ENCODE assay signal across 11 mouse cellular contexts in the genomic region with DNA sequence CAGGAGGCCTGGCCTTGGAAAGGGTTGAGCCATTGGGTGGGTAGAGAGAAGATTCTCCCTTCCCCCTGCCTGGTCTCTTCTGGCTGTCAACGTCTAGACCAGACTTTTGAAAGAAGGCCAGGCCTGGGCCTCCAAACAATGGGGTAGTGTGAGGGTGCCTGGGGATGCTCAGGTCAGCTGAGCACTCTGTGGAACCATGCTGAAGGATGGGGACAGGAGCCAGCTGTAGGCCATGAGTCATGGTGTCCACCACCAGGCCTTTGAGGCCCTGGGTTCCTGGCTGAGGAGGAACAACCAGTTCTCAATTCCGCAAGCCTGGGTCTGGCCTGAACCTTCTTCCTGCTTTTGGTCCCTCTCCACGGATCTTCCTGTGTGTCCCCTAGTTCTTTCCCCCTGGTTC. TPM values are rescaled to one million over a fixed set of nuclear protein-coding genes. Genes with fewer than 3 reads are reported as not detected.
DNase-seq lines count a peak whose midpoint lies in the region; ATAC-seq and TF ChIP-seq lines count a peak whose summit lies in the region.
"Had no signal": no experiment of that assay in that cellular context is flagged by ENCODE, and none has a peak within 500 bp of the region (broad histone marks: within the 10 kb centered on the region; RNA-seq: fewer than 3 reads in every experiment).

No protein-coding gene starts in this region.

- no peak for TF ChIP-seq CTCF in hindbrain, postnatal 0 days (IDR thresholded peaks at IDR 0.05; ENCODE audit: low read depth)

- no peaks in the 10 kb centered on the region for H3K4me1 ChIP-seq in hindbrain, postnatal 0 days (ENCODE audit: insufficient read depth, low read length)
- no peaks in the 10 kb centered on the region for H3K4me1 ChIP-seq in hindbrain, embryonic 11.5 days (replicated peaks; ENCODE audit: control insufficient read depth, insufficient read depth, low read length)
- H3K4me1 ChIP-seq: midbrain, embryonic 12.5 days had no signal

- DNase-seq in hindbrain, postnatal 0 days (ENCODE audit: low spot score) = no peak
- no peak for DNase-seq in hindbrain, embryonic 11.5 days (ENCODE audit: low spot score)
- DNase-seq in 3T3-L1 (ENCODE audit: low read depth, low spot score) = peak; percentile 93
- peak; percentile 92 for DNase-seq in layer of hippocampus, adult 9-11 months
- DNase-seq in natural killer cell, adult 2 months (ENCODE audit: low spot score in 2 of 2) = no peak
- DNase-seq in testis, postnatal 14 days (ENCODE audit: low spot score) = no peak
- DNase-seq in kidney, adult 18-20 months = no peak
- DNase-seq: kidney, postnatal 10 days had no signal

- no peaks in the 10 kb centered on the region for H3K36me3 ChIP-seq in hindbrain, postnatal 0 days (ENCODE audit: insufficient read depth, low read length)
- no peaks in the 10 kb centered on the region for H3K36me3 ChIP-seq in hindbrain, embryonic 11.5 days (ENCODE audit: control insufficient read depth, insufficient read depth, low read length)
- H3K36me3 ChIP-seq: G1E; midbrain, embryonic 12.5 days had no signal

- no peaks in the 10 kb centered on the region for H3K27me3 ChIP-seq in hindbrain, postnatal 0 days (ENCODE audit: insufficient read depth, low read length)
- no peaks in the 10 kb centered on the region for H3K27me3 ChIP-seq in hindbrain, embryonic 11.5 days (ENCODE audit: control insufficient read depth, insufficient read depth, low read length)
- H3K27me3 ChIP-seq: midbrain, embryonic 12.5 days had no signal

- H3K4me3 ChIP-seq in hindbrain, postnatal 0 days (ENCODE audit: low read length) = no peak overlapping the region
- H3K4me3 ChIP-seq in hindbrain, embryonic 11.5 days (ENCODE audit: low read depth, low read length) = no peak overlapping the region
- H3K4me3 ChIP-seq: midbrain, embryonic 12.5 days had no signal

- ATAC-seq in hindbrain, postnatal 0 days = 0 out of 2 replicates have a peak, but pooled peaks have one; percentile 39
- ATAC-seq in hindbrain, embryonic 11.5 days (ENCODE audit: low FRiP score) = no peak
- ATAC-seq in common myeloid progenitor, adult 5-6 weeks (replicated peaks; ENCODE audit: low read depth, poor library complexity, severe bottlenecking) = peak; percentile 30

- no peaks in the 10 kb centered on the region for H3K9me3 ChIP-seq in hindbrain, postnatal 0 days (ENCODE audit: low read length)
- H3K9me3 ChIP-seq in hindbrain, embryonic 11.5 days (ENCODE audit: control insufficient read depth, low read length) = no peaks in the 10 kb centered on the region
- H3K9me3 ChIP-seq: G1E; midbrain, embryonic 12.5 days had no signal

- H3K4me2 ChIP-seq in hindbrain, postnatal 0 days (ENCODE audit: low read depth, low read length) = no peak overlapping the region
- no peak overlapping the region for H3K4me2 ChIP-seq in hindbrain, embryonic 11.5 days (replicated peaks; ENCODE audit: low read depth, low read length)
- H3K4me2 ChIP-seq: midbrain, embryonic 12.5 days had no signal

- WGBS in hindbrain, postnatal 0 days = 64% methylated on average over 3 of the region's 3 CpGs
- WGBS in hindbrain, embryonic 11.5 days = 68% methylated on average over 3 of the region's 3 CpGs

- H3K27ac ChIP-seq in hindbrain, postnatal 0 days = no peak overlapping the region
- no peak overlapping the region for H3K27ac ChIP-seq in hindbrain, embryonic 11.5 days (ENCODE audit: low read depth, low read length)
- H3K27ac ChIP-seq: midbrain, embryonic 12.5 days had no signal

- no peak overlapping the region for H3K9ac ChIP-seq in hindbrain, postnatal 0 days (replicated peaks; ENCODE audit: low read length)
- H3K9ac ChIP-seq in hindbrain, embryonic 11.5 days (ENCODE audit: low read depth, low read length) = no peak overlapping the region
- H3K9ac ChIP-seq: midbrain, embryonic 12.5 days had no signal

RNA-seq across cellular contexts. Expression of a gene that starts 8.2 kb away (rescaled TPM):
- total RNA-seq in hindbrain, postnatal 0 days (2014; rRNA removed) = 29.8 and 37.7 TPM in 2 replicates
- 12.0 and 14.1 TPM in 2 replicates for polyA plus RNA-seq in hindbrain, postnatal 0 days (2015; fragmentation: Nextera tagmentation; extraction: Ambion mirVana)
- polyA plus RNA-seq in hindbrain, embryonic 11.5 days (2014; fragmentation: Nextera tagmentation; extraction: Ambion mirVana) = 10.8 and 12.6 TPM in 2 replicates
- total RNA-seq in common myeloid progenitor, adult 5-6 weeks (2017) = 9.9 and 10.2 TPM in 2 replicates

RNA-seq across cellular contexts. Expression of a gene that starts 20.0 kb away (rescaled TPM):
- total RNA-seq in hindbrain, postnatal 0 days (2014; rRNA removed) = 11.1 and 12.8 TPM in 2 replicates
- 14.1 and 14.5 TPM in 2 replicates for polyA plus RNA-seq in hindbrain, postnatal 0 days (2015; fragmentation: Nextera tagmentation; extraction: Ambion mirVana)
- polyA plus RNA-seq in hindbrain, embryonic 11.5 days (2014; fragmentation: Nextera tagmentation; extraction: Ambion mirVana) = 4.3 TPM in 2 replicates
- 20.0 and 29.2 TPM in 2 replicates for total RNA-seq in common myeloid progenitor, adult 5-6 weeks (2017)

RNA-seq across cellular contexts. Expression of a gene that starts 39.6 kb away (rescaled TPM):
- total RNA-seq in hindbrain, postnatal 0 days (2014; rRNA removed) = 272 and 279 TPM in 2 replicates
- 165 and 166 TPM in 2 replicates for polyA plus RNA-seq in hindbrain, postnatal 0 days (2015; fragmentation: Nextera tagmentation; extraction: Ambion mirVana)
- 161 and 167 TPM in 2 replicates for polyA plus RNA-seq in hindbrain, embryonic 11.5 days (2014; fragmentation: Nextera tagmentation; extraction: Ambion mirVana)
- total RNA-seq in common myeloid progenitor, adult 5-6 weeks (2017) = 114 and 141 TPM in 2 replicates

Comparison
In these comparisons a context has a peak if more than half of its experiments do, and no peak if none do; other contexts are left out.
1. DNase-seq: peak in 3T3-L1 (single experiment) and layer of hippocampus, adult 9-11 months (single experiment); none in hindbrain, postnatal 0 days (single experiment), hindbrain, embryonic 11.5 days (single experiment), natural killer cell, adult 2 months (0 of 2), testis, postnatal 14 days (single experiment) and kidney, adult 18-20 months (single experiment).